Mouse (Mus musculus) bone marrow, adult 2 months (tissue): Measurements from ENCODE around the gene Tirap.

Experiments
- CTCF ChIP-seq: fragments of 200-500 bp; IDR thresholded peaks from 2 replicates; pipeline ENCODE4 v1.5.1; 2011; ENCODE audit warnings: low read length, control low read depth; ENCODE audit not compliant: control insufficient read depth, insufficient read depth
- POLR2A ChIP-seq: fragments of 200-500 bp; IDR thresholded peaks from 2 replicates; pipeline ENCODE4 v1.6.1; 2011; ENCODE audit warnings: low read depth, mild to moderate bottlenecking, control low read depth, low read length, borderline replicate concordance; ENCODE audit not compliant: control insufficient read depth

GRCm38 (mm10) chr9:35200529-35201060 is 504 bp upstream of the Tirap start:
- no peak for TF ChIP-seq CTCF
- TF ChIP-seq POLR2A, result no peak
